Mouse (Mus musculus): Measurements from ENCODE around the gene Acadl.

Gene Acadl

GRCm38 (mm10) chr1:66781027-66781426 lies 82.0 kb downstream of the Acadl start:
- no peak for DNase-seq (ENCODE audit: low spot score)

All from MN1 (cell line).